Mouse (Mus musculus): ENCODE data around the gene Atp6v0a1.

The Atp6v0a1 gene

DNA sequence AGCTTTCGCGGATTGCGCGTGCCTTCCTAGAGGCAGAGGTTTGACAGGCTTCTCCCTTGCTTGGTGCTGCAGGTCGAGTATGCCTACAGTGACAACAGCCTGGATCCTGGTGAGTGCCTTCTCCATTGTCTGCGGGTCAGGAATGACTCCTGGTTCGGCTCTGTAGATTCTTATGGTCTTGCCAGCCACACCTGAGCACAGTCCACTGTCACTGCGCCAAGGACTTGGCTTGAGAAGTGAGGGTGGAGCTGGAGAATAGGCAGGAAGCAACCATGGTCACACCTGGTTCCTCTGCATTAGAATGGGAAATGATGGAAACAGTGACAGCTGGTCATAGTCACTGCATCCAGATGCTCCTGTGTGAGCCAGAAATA is 78.4 kb downstream of the Atp6v0a1 start:
- Histone ChIP-seq H3K27me3 (ENCODE audit: insufficient read depth, low read length) (no peaks in the 10 kb centered on the region), H3K36me3 (ENCODE audit: insufficient read depth, low read length) (peaks cover 75% of the 10 kb centered on the region), H3K4me3 (replicated peaks; ENCODE audit: low read length) (peak overlapping the region; percentile 90), H3K9me3 (ENCODE audit: low read length) (no peaks in the 10 kb centered on the region), H3K4me1 (replicated peaks; ENCODE audit: low read depth, low read length) (peaks cover 62% of the 10 kb centered on the region)
- TF ChIP-seq CTCF (conservative IDR thresholded peaks at IDR 0.05; ENCODE audit: low read length): no peak
- no peak for TF ChIP-seq NANOG (IDR thresholded peaks at IDR 0.05; ENCODE audit: borderline replicate concordance, low read length)
- no peak for TF ChIP-seq POU5F1 (IDR thresholded peaks at IDR 0.05; ENCODE audit: borderline replicate concordance, low read length)

DNA sequence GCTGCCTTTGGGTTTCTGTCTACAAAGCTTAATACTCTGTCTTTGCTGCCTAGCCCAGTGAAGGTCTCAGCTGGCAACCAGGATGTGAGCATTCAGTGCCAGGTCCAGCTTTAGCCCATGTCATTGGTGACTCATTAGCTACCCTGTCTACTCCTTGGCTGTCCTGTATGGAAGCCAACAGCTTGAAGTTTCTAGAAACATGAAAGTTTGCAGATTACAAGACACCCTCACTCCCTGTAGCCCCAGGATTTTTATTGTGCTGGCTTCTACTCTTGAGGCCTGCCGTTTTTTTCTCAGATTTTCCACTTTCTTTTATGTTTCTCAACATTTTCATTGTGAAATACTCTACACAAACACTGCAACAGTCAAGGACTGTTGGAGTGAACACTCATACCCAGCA is 80.7 kb downstream of the Atp6v0a1 start:
- H3K27me3 ChIP-seq (ENCODE audit: insufficient read depth, low read length): no peaks in the 10 kb centered on the region
- peaks cover 63% of the 10 kb centered on the region for H3K4me1 ChIP-seq (replicated peaks; ENCODE audit: low read depth, low read length)
- H3K4me3 ChIP-seq (replicated peaks; ENCODE audit: low read length): no peak overlapping the region
- TF ChIP-seq POU5F1 (IDR thresholded peaks at IDR 0.05; ENCODE audit: borderline replicate concordance, low read length) (no peak), NANOG (IDR thresholded peaks at IDR 0.05; ENCODE audit: borderline replicate concordance, low read length) (no peak), CTCF (conservative IDR thresholded peaks at IDR 0.05; ENCODE audit: low read length) (no peak)
- H3K9me3 ChIP-seq (ENCODE audit: low read length): no peaks in the 10 kb centered on the region
- peaks cover 78% of the 10 kb centered on the region for H3K36me3 ChIP-seq (ENCODE audit: insufficient read depth, low read length)

DNA sequence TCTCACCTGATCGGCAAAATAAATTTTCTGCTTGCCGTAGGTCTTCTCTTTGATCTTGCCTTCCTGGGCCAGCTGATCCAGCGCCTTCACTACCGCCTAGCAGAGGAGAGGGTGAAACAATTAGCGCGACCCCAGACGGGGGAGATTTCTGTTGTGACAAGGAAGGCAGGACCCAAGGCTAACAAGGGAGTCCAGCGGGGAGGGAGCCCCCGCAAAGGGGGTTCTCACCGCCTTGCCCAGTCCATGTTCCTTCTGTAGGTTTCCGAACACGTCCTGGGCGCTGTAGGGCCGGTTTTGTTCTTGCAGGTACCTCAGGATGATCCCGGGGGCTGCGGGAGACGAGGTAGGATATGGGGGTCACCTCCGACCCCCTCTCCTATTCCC is 85.7 kb downstream of the Atp6v0a1 start:
- Histone ChIP-seq H3K27me3 (ENCODE audit: insufficient read depth, low read length) (no peaks in the 10 kb centered on the region), H3K36me3 (ENCODE audit: insufficient read depth, low read length) (peaks cover 79% of the 10 kb centered on the region), H3K4me3 (replicated peaks; ENCODE audit: low read length) (peak overlapping the region; percentile 94), H3K9me3 (ENCODE audit: low read length) (no peaks in the 10 kb centered on the region), H3K4me1 (replicated peaks; ENCODE audit: low read depth, low read length) (peaks cover 33% of the 10 kb centered on the region)
- TF ChIP-seq CTCF (conservative IDR thresholded peaks at IDR 0.05; ENCODE audit: low read length) (no peak), NANOG (IDR thresholded peaks at IDR 0.05; ENCODE audit: borderline replicate concordance, low read length) (no peak), POU5F1 (IDR thresholded peaks at IDR 0.05; ENCODE audit: borderline replicate concordance, low read length) (no peak)

DNA sequence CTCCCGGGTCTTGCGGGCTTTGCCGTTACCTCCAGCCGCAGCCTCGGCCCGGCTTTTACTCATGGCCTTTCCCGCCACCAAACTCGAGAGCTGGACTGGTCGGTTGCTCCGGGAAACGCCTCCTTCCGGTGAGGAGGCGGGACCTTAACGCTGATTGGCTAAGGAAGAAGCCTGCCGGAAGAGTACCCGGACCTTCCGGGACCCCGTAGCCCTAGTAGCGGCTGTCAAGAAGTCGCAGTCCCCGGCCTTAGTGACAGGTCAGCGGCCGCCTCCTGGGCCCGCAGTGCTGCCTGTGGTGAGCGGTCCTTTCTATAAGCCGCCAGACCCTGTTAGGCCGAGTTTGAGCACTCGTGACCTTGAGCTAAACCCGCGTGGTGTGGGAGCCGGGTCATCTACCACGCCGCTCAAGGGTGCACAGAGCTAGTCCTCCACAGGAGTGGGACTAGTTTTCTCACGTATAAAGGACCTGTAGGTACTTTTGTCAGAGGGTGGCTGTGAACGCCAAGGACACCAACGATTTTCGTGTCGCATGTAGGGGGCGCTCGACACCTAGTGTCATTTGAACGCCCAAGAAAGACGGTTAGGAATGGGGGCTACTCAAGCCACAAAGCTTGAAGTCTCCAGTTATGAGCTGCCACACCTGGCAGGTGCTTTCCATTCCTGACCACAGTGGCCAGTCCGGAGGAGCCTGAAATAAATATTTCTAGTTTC is 86.2 kb downstream of the Atp6v0a1 start, which contains the start of gene Psmc3ip:
Gene Psmc3ip (minus strand): TSS at position 123 of the 711 bp plus-strand sequence.
- H3K36me3 ChIP-seq (ENCODE audit: insufficient read depth, low read length): peaks cover 79% of the 10 kb centered on the region
- no peaks in the 10 kb centered on the region for H3K9me3 ChIP-seq (ENCODE audit: low read length)
- no peak for TF ChIP-seq NANOG (IDR thresholded peaks at IDR 0.05; ENCODE audit: borderline replicate concordance, low read length)
- no peak for TF ChIP-seq POU5F1 (IDR thresholded peaks at IDR 0.05; ENCODE audit: borderline replicate concordance, low read length)
- peak; percentile 52 for TF ChIP-seq CTCF (conservative IDR thresholded peaks at IDR 0.05; ENCODE audit: low read length)
- H3K4me1 ChIP-seq (replicated peaks; ENCODE audit: low read depth, low read length): peaks cover 33% of the 10 kb centered on the region
- no peaks in the 10 kb centered on the region for H3K27me3 ChIP-seq (ENCODE audit: insufficient read depth, low read length)
- H3K4me3 ChIP-seq (replicated peaks; ENCODE audit: low read length): peak within 1 kb of the TSS; percentile 94

GRCm38 (mm10) chr11:101098231-101098630 is 89.0 kb downstream of the Atp6v0a1 start:
- H3K9me3 ChIP-seq (ENCODE audit: low read length): no peaks in the 10 kb centered on the region
- H3K4me3 ChIP-seq (replicated peaks; ENCODE audit: low read length): no peak overlapping the region
- TF ChIP-seq CTCF (conservative IDR thresholded peaks at IDR 0.05; ENCODE audit: low read length) (no peak), NANOG (IDR thresholded peaks at IDR 0.05; ENCODE audit: borderline replicate concordance, low read length) (no peak), POU5F1 (IDR thresholded peaks at IDR 0.05; ENCODE audit: borderline replicate concordance, low read length) (no peak)
- no peaks in the 10 kb centered on the region for H3K27me3 ChIP-seq (ENCODE audit: insufficient read depth, low read length)
- H3K36me3 ChIP-seq (ENCODE audit: insufficient read depth, low read length): peaks cover 78% of the 10 kb centered on the region
- H3K4me1 ChIP-seq (replicated peaks; ENCODE audit: low read depth, low read length): peaks cover 25% of the 10 kb centered on the region

DNA sequence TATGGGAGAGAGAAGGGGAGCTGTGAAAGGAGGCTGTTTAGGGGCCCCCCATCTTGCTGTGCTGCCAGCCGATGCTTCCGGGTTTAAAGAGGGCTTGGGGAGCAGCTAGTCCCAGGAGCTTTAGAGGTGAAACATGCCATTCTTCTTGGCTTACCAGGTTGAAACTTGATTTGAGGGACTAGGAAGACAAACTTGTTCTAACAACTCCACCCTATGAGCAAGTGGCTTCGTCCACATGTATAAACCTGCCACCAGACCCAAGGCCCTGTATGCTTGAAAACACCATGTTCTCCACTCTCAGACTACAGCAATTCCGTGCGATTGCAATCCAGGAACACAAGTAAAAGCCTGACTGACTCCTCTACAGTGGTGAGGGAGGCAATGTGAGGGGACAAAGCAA is 93.8 kb downstream of the Atp6v0a1 start:
- H3K36me3 ChIP-seq (ENCODE audit: insufficient read depth, low read length): peaks cover 86% of the 10 kb centered on the region
- no peak for TF ChIP-seq POU5F1 (IDR thresholded peaks at IDR 0.05; ENCODE audit: borderline replicate concordance, low read length)
- no peaks in the 10 kb centered on the region for H3K27me3 ChIP-seq (ENCODE audit: insufficient read depth, low read length)
- no peaks in the 10 kb centered on the region for H3K9me3 ChIP-seq (ENCODE audit: low read length)
- 0 out of 2 replicates have a peak, but pooled peaks cover 4% of the 10 kb centered on the region for H3K4me1 ChIP-seq (replicated peaks; ENCODE audit: low read depth, low read length)
- no peak overlapping the region for H3K4me3 ChIP-seq (replicated peaks; ENCODE audit: low read length)

GRCm38 (mm10) chr11:101109351-101109750 is 100.1 kb downstream of the Atp6v0a1 start:
- peaks cover 30% of the 10 kb centered on the region for H3K4me1 ChIP-seq (replicated peaks; ENCODE audit: low read depth, low read length)
- no peaks in the 10 kb centered on the region for H3K9me3 ChIP-seq (ENCODE audit: low read length)
- H3K36me3 ChIP-seq (ENCODE audit: insufficient read depth, low read length): peaks cover 37% of the 10 kb centered on the region
- H3K27me3 ChIP-seq (ENCODE audit: insufficient read depth, low read length): no peaks in the 10 kb centered on the region
- no peak overlapping the region for H3K4me3 ChIP-seq (replicated peaks; ENCODE audit: low read length)
- no peak for TF ChIP-seq CTCF (conservative IDR thresholded peaks at IDR 0.05; ENCODE audit: low read length)
- no peak for TF ChIP-seq POU5F1 (IDR thresholded peaks at IDR 0.05; ENCODE audit: borderline replicate concordance, low read length)
- TF ChIP-seq NANOG (IDR thresholded peaks at IDR 0.05; ENCODE audit: borderline replicate concordance, low read length): no peak

GRCm38 (mm10) chr11:101110708-101111107 is 101.5 kb downstream of the Atp6v0a1 start:
- Histone ChIP-seq H3K36me3 (ENCODE audit: insufficient read depth, low read length) (peaks cover 24% of the 10 kb centered on the region), H3K4me3 (replicated peaks; ENCODE audit: low read length) (no peak overlapping the region), H3K9me3 (ENCODE audit: low read length) (no peaks in the 10 kb centered on the region), H3K4me1 (replicated peaks; ENCODE audit: low read depth, low read length) (peaks cover 36% of the 10 kb centered on the region), H3K27me3 (ENCODE audit: insufficient read depth, low read length) (no peaks in the 10 kb centered on the region)
- TF ChIP-seq POU5F1 (IDR thresholded peaks at IDR 0.05; ENCODE audit: borderline replicate concordance, low read length) (no peak), CTCF (conservative IDR thresholded peaks at IDR 0.05; ENCODE audit: low read length) (no peak), NANOG (IDR thresholded peaks at IDR 0.05; ENCODE audit: borderline replicate concordance, low read length) (no peak)

- Histone ChIP-seq H3K36me3 (ENCODE audit: insufficient read depth, low read length) (peaks cover 24% of the 10 kb centered on the region), H3K27me3 (ENCODE audit: insufficient read depth, low read length) (no peaks in the 10 kb centered on the region), H3K9me3 (ENCODE audit: low read length) (no peaks in the 10 kb centered on the region), H3K4me1 (replicated peaks; ENCODE audit: low read depth, low read length) (peaks cover 38% of the 10 kb centered on the region), H3K4me3 (replicated peaks; ENCODE audit: low read length) (no peak overlapping the region)
- TF ChIP-seq CTCF (conservative IDR thresholded peaks at IDR 0.05; ENCODE audit: low read length) (no peak), NANOG (IDR thresholded peaks at IDR 0.05; ENCODE audit: borderline replicate concordance, low read length) (no peak), POU5F1 (IDR thresholded peaks at IDR 0.05; ENCODE audit: borderline replicate concordance, low read length) (no peak)
These were observed 101.9 kb downstream of the Atp6v0a1 start for GRCm38 (mm10) chr11:101111178-101111577.

Data from E14TG2a.4 (cell line).